Mouse (Mus musculus) forebrain, embryonic 12.5 days (tissue): Measurements from ENCODE around the gene Top2b. TPM values are rescaled to one million over a fixed set of nuclear protein-coding genes. Genes with fewer than 3 reads are reported as not detected.

Source experiments
- ATAC-seq: fragments of 200-750 bp; cut with Nextera tagmentation; 2 replicates; pipeline ENCODE4 v1.8.0; 2017; ENCODE audit warnings: moderate TSS enrichment; ENCODE audit not compliant: low FRiP score
- H3K27ac ChIP-seq: fragments of 300-500 bp; sonication (generic); 2 replicates; pipeline ENCODE4 v1.5.1; 2016; ENCODE audit warnings: mild to moderate bottlenecking
- H3K27me3 ChIP-seq: fragments of 300-500 bp; sonication (generic); 2 replicates; pipeline ENCODE4 v1.6.1; 2016; ENCODE audit warnings: mild to moderate bottlenecking
- H3K36me3 ChIP-seq: fragments of 300-500 bp; sonication (generic); replicated peaks from 2 replicates; pipeline ENCODE4 v1.6.1; 2016; ENCODE audit warnings: mild to moderate bottlenecking
- H3K4me1 ChIP-seq: fragments of 300-500 bp; sonication (generic); 2 replicates; pipeline ENCODE4 v1.6.1; 2016
- H3K4me2 ChIP-seq: fragments of 300-500 bp; sonication (generic); 2 replicates; pipeline ENCODE4 v1.6.1; 2016; ENCODE audit warnings: mild to moderate bottlenecking, moderate library complexity
- H3K4me3 ChIP-seq: fragments of 300-500 bp; sonication (generic); replicated peaks from 2 replicates; pipeline ENCODE4 v1.5.1; 2016; ENCODE audit warnings: mild to moderate bottlenecking
- H3K9ac ChIP-seq: fragments of 300-500 bp; sonication (generic); 2 replicates; pipeline ENCODE4 v1.6.1; 2016; ENCODE audit warnings: mild to moderate bottlenecking
- H3K9me3 ChIP-seq: fragments of 300-500 bp; sonication (generic); 2 replicates; pipeline ENCODE4 v1.6.1; 2016
- WGBS: fragments of 180-500 bp; shearing (Covaris S2); methylation state at CpG from one replicate; pipeline ENCODE4 v1.1.7; 2016; 5-methylcytosine and 5-hydroxymethylcytosine counted together
- polyA plus RNA-seq: library from polyadenylated mRNA; unstranded; fragments of >200 nt; fragmentation: Nextera tagmentation; extraction: Ambion mirVana; gene quantifications from 2 replicates; pipeline ENCODE4 v1.2.1, GENCODE M21; 2016

Top2b gene
- polyA plus RNA-seq, 1 experiment from 2014 or later: 195 TPM

DNA sequence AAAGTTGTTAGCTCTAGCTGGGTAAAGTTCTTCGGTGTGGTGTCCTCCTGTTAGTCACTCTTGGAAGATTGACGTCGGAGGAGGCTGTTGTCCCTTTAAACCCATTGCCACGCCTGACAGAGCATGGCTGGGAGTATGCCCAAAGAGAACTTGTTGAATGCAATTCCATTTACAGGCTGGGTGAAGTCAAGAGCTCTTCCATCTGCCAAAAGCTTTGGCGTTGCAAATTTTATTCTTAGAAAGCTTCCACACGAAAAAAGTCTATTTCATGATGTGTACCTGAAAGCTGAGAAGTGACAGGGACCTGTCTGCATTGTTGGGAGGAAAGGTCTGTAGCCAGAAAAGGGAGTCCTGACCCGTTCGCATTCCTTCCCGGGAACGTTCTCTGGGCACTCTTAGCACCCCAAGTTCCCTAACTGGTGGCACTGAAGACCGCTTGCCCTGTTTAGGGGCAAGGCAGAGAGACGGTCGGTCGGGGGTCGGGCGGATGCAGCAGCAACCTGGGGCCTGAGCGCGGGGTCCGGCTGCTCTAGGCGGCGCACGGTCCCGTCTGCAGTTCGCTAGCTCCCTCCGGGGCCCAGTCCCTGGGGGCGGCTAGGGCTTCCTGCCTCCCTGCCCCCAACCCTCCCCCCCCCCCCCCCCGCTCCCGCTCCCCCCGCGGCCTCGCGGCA, 683 bp upstream of the Top2b start:
- peak; percentile 77 for ATAC-seq
- Histone ChIP-seq H3K4me2 (peak overlapping the region; percentile 76), H3K36me3 (no peaks in the 10 kb centered on the region), H3K9me3 (no peaks in the 10 kb centered on the region), H3K27ac (peak overlapping the region; percentile 99), H3K27me3 (no peaks in the 10 kb centered on the region), H3K4me3 (peak overlapping the region; percentile 96), H3K9ac (peak overlapping the region; percentile 98), H3K4me1 (peaks cover 27% of the 10 kb centered on the region)
- under 1% methylated on average over 25 of the region's 32 CpGs for WGBS

DNA sequence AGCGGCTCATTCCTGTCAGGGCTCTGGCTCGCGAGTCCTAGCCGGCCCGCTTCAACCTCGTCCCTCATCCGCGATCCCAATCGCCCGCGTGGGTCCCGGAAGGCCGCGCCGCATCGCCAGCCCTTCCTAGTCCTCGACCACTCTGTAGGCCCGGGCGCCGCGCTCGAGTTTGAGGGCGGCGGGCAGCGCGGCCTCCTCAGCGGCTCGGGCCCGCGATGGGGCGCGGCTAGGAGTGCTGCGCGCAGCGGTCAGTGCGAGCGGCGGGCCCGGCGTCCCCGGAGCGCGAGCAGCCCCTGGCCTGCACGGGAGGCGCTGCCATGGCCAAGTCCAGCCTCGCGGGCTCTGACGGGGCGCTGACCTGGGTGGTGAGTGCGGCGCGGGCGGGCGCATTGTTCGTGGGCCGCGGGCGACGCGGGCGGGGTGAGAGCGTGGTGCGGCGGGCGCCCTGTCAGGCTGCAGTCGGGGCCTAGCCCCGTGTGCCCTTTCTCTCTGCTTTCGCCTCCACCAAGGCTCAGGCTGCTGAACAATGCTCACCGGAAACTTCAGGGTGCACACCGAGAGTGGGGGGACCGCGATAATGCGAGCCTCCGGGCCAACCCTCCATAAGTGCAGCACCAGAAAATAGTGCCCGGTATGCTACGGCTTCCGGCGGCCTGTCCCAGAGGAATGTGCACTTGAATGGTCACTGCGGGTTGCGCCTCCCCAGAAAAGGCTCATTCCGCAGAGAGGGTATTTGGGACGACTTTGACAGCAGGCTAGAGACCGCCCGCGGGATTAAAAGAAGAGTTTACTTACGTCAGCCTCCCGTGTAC, 589 bp downstream of the Top2b start:
- peaks cover 27% of the 10 kb centered on the region for H3K4me1 ChIP-seq
- H3K4me2 ChIP-seq: peak overlapping the region; percentile 61
- ATAC-seq: peak; percentile 66
- peak overlapping the region; percentile 98 for H3K9ac ChIP-seq
- H3K27me3 ChIP-seq: no peaks in the 10 kb centered on the region
- peak overlapping the region; percentile 96 for H3K4me3 ChIP-seq
- H3K36me3 ChIP-seq: 0 out of 2 replicates have a peak, but pooled peaks cover 2% of the 10 kb centered on the region
- WGBS: 0% methylated on average over 70 of the region's 87 CpGs
- peak overlapping the region; percentile 99 for H3K27ac ChIP-seq
- H3K9me3 ChIP-seq: no peaks in the 10 kb centered on the region

DNA sequence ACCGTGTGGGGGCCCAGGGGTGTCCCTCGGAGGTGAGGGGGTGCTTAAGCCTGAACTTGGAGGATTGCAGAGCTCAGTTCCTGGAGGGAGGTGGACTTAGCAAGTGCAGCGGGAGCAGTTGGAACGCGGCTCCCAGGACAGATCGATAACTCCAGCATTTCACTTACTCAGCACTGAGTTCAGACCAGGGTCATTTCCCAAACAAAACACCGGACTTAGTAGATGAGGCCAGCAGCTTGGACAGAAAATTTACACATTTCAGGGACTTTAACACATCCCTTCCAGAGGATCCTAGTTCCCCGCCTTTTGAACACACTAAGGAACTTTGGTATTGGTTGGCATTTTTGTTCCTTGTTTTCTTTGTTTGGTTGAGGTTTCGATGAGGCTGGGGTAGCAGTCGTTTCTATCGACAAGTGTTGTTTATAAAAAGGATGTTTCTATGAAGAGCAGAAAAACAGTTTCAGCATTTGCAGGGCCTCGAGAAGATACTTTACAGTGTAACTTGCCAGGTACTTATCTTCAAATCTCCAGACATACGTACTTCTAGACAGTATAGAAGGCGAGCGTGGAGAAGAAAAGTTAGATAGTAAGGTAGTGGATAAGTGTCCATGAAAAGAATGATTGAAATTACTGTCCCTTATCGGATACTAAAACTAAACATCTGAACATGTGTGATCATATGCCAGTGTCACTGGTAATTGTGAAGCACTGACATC, 1.4 kb downstream of the Top2b start:
- peak overlapping the region; percentile 61 for H3K4me2 ChIP-seq
- H3K4me3 ChIP-seq: peak overlapping the region; percentile 96
- 0 out of 2 replicates have a peak, but pooled peaks cover 4% of the 10 kb centered on the region for H3K36me3 ChIP-seq
- peaks cover 27% of the 10 kb centered on the region for H3K4me1 ChIP-seq
- H3K27ac ChIP-seq: peak overlapping the region; percentile 99
- H3K9me3 ChIP-seq: no peaks in the 10 kb centered on the region
- ATAC-seq: peak; percentile 5; the same call in 1 of the 2 replicates
- no peaks in the 10 kb centered on the region for H3K27me3 ChIP-seq
- H3K9ac ChIP-seq: peak overlapping the region; percentile 98
- WGBS: 19% methylated on average over 16 of the region's 16 CpGs

GRCm38 (mm10) chr14:16366986-16367385, 2.0 kb downstream of the Top2b start:
- H3K4me3 ChIP-seq: peak overlapping the region; percentile 96
- H3K36me3 ChIP-seq: 0 out of 2 replicates have a peak, but pooled peaks cover 4% of the 10 kb centered on the region
- H3K4me2 ChIP-seq: peak overlapping the region; percentile 61
- H3K4me1 ChIP-seq: peaks cover 27% of the 10 kb centered on the region
- H3K9me3 ChIP-seq: no peaks in the 10 kb centered on the region
- H3K27me3 ChIP-seq: no peaks in the 10 kb centered on the region
- no peak for ATAC-seq
- no peak overlapping the region for H3K27ac ChIP-seq
- WGBS: 53% methylated on average over 2 of the region's 2 CpGs
- peak overlapping the region; percentile 98 for H3K9ac ChIP-seq

DNA sequence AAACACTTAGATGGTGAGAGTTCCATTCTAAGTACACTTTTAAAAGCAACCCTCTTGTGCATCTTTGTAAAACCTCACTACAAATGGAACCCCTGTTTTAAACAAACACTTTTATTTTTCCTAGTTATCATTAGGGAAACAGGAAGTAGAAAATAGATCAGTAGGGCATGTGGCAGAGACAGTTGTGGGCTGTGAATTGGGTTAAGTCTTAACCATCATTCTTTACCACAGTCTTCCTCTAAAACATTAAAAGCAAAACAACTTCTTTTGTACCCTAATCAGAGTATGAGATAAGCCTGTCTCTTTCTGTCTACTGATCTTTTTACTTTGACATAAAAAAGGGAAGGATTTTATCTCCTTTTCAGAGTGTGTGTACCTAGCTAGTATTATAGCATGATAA, 7.8 kb downstream of the Top2b start:
- no peak overlapping the region for H3K4me2 ChIP-seq
- H3K4me3 ChIP-seq: no peak overlapping the region
- no peak overlapping the region for H3K9ac ChIP-seq
- no peak overlapping the region for H3K27ac ChIP-seq
- H3K36me3 ChIP-seq: 0 out of 2 replicates have a peak, but pooled peaks cover 6% of the 10 kb centered on the region
- no peaks in the 10 kb centered on the region for H3K27me3 ChIP-seq
- no peak for ATAC-seq
- H3K4me1 ChIP-seq: peaks cover 12% of the 10 kb centered on the region
- no peaks in the 10 kb centered on the region for H3K9me3 ChIP-seq

GRCm38 (mm10) chr14:16373190-16373589, 8.2 kb downstream of the Top2b start:
- H3K27ac ChIP-seq: no peak overlapping the region

GRCm38 (mm10) chr14:16379917-16380570, 15.1 kb downstream of the Top2b start:
- ATAC-seq: peak; percentile 88
- H3K4me3 ChIP-seq: no peak overlapping the region
- H3K27me3 ChIP-seq: no peaks in the 10 kb centered on the region
- H3K4me2 ChIP-seq: no peak overlapping the region; the same call in 1 of the 2 replicates
- H3K9ac ChIP-seq: no peak overlapping the region
- H3K27ac ChIP-seq: peak overlapping the region; percentile 43; the same call in 1 of the 2 replicates
- no peaks in the 10 kb centered on the region for H3K9me3 ChIP-seq
- 7% methylated on average over 2 of the region's 2 CpGs for WGBS
- H3K36me3 ChIP-seq: 0 out of 2 replicates have a peak, but pooled peaks cover 2% of the 10 kb centered on the region
- peaks cover 13% of the 10 kb centered on the region for H3K4me1 ChIP-seq

More at GRCm38 (mm10) chr14:16373190-16373589, 8.2 kb downstream of the Top2b start:
- Histone ChIP-seq H3K4me2 (no peak overlapping the region), H3K27me3 (no peaks in the 10 kb centered on the region), H3K9ac (no peak overlapping the region), H3K9me3 (no peaks in the 10 kb centered on the region), H3K4me3 (no peak overlapping the region), H3K4me1 (peaks cover 9% of the 10 kb centered on the region; the same call in 1 of the 2 replicates), H3K36me3 (0 out of 2 replicates have a peak, but pooled peaks cover 6% of the 10 kb centered on the region)
- no peak for ATAC-seq

GRCm38 (mm10) chr14:16384783-16385182, 19.8 kb downstream of the Top2b start:
- H3K4me3 ChIP-seq: no peak overlapping the region
- 79% methylated on average over 1 of the region's 1 CpGs for WGBS

GRCm38 (mm10) chr14:16405187-16405586, 40.2 kb downstream of the Top2b start:
- H3K4me3 ChIP-seq: no peak overlapping the region
- H3K9me3 ChIP-seq: no peaks in the 10 kb centered on the region
- no peak for ATAC-seq
- H3K4me1 ChIP-seq: no peaks in the 10 kb centered on the region
- H3K27me3 ChIP-seq: no peaks in the 10 kb centered on the region
- WGBS: 94% methylated on average over 4 of the region's 4 CpGs
- H3K36me3 ChIP-seq: peaks cover 41% of the 10 kb centered on the region
- no peak overlapping the region for H3K27ac ChIP-seq
- no peak overlapping the region for H3K9ac ChIP-seq
- H3K4me2 ChIP-seq: no peak overlapping the region

More at GRCm38 (mm10) chr14:16384783-16385182, 19.8 kb downstream of the Top2b start:
- Histone ChIP-seq H3K36me3 (0 out of 2 replicates have a peak, but pooled peaks cover 5% of the 10 kb centered on the region), H3K4me2 (no peak overlapping the region), H3K4me1 (peaks cover 7% of the 10 kb centered on the region), H3K9ac (no peak overlapping the region), H3K9me3 (no peaks in the 10 kb centered on the region), H3K27me3 (no peaks in the 10 kb centered on the region), H3K27ac (no peak overlapping the region)
- ATAC-seq: peak; percentile 13; the same call in 1 of the 2 replicates

GRCm38 (mm10) chr14:16414163-16414562, 49.2 kb downstream of the Top2b start:
- H3K9ac ChIP-seq: no peak overlapping the region
- no peaks in the 10 kb centered on the region for H3K9me3 ChIP-seq
- no peaks in the 10 kb centered on the region for H3K4me1 ChIP-seq
- no peak overlapping the region for H3K4me3 ChIP-seq
- no peak overlapping the region for H3K4me2 ChIP-seq
- no peaks in the 10 kb centered on the region for H3K27me3 ChIP-seq
- WGBS: 59% methylated on average over 4 of the region's 4 CpGs
- no peak; the same call in 1 of the 2 replicates for ATAC-seq
- peaks cover 49% of the 10 kb centered on the region for H3K36me3 ChIP-seq
- no peak overlapping the region for H3K27ac ChIP-seq

DNA sequence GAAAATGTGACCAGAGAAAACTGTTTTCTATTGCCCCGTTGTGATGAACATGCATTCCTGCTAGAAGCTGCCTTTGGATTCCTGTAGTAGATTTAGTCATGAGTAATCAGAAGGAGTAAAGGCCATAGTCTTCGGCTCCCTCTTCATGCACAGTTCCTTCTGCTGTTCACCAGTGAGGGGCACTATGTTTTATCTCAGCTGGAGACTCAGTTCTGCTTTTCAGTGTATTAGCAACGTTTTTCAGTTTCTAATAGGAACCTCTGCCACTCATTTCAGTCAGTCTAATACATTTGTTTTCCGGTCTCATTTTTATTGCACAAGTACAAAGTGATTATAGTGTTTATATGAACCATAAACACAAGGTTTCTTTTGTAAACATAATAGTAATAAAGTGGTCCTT, 62.6 kb downstream of the Top2b start:
- no peak overlapping the region for H3K4me3 ChIP-seq
- WGBS: 82% methylated on average over 4 of the region's 4 CpGs
- no peak overlapping the region for H3K4me2 ChIP-seq
- H3K9me3 ChIP-seq: no peaks in the 10 kb centered on the region
- H3K27ac ChIP-seq: no peak overlapping the region
- H3K27me3 ChIP-seq: no peaks in the 10 kb centered on the region
- no peak overlapping the region for H3K9ac ChIP-seq
- H3K36me3 ChIP-seq: peaks cover 35% of the 10 kb centered on the region
- no peak for ATAC-seq
- no peaks in the 10 kb centered on the region for H3K4me1 ChIP-seq
